Mouse (Mus musculus) MEL (cell line): ENCODE data around the gene Actn3. TPM values are rescaled to one million over a fixed set of nuclear protein-coding genes. Genes with fewer than 3 reads are reported as not detected.

ENCODE experiments used
- DNase-seq: peaks from one replicate; pipeline ENCODE4 v3.0.0; 2011; ENCODE audit warnings: low read depth, low spot score
- H3K27ac ChIP-seq: 2 replicates; pipeline ENCODE4 v1.5.1; 2012; ENCODE audit warnings: low read depth, mild to moderate bottlenecking, control low read depth, low read length, moderate library complexity; ENCODE audit not compliant: control insufficient read depth
- H3K27me3 ChIP-seq, 2 experiments: fragments of 150-350 bp in 1 of 2; sonication (generic) in 1 of 2; 2 replicates each; pipeline ENCODE4 v1.6.1; 2012; ENCODE audit warnings: low read length in 2 of 2, mild to moderate bottlenecking in 2 of 2, improper control_type of control experiment in 1 of 2, moderate library complexity in 1 of 2; ENCODE audit not compliant: insufficient read depth in 2 of 2, control insufficient read depth in 1 of 2
- H3K36me3 ChIP-seq, 2 experiments: 2 replicates each; pipeline ENCODE4 v1.6.1; 2012 to 2014; ENCODE audit warnings: low read length in 2 of 2, improper control_type of control experiment in 1 of 2, inconsistent platforms in 1 of 2, mild to moderate bottlenecking in 1 of 2; ENCODE audit not compliant: insufficient read depth in 2 of 2, control insufficient read depth in 1 of 2
- H3K4me1 ChIP-seq, 2 experiments: fragments of 150-350 bp in 1 of 2; sonication (generic) in 1 of 2; 2 replicates each; pipeline ENCODE4 v1.6.1; 2012; ENCODE audit warnings: low read length in 2 of 2, improper control_type of control experiment in 1 of 2, mild to moderate bottlenecking in 1 of 2; ENCODE audit not compliant: insufficient read depth in 2 of 2, control insufficient read depth in 1 of 2
- H3K4me3 ChIP-seq, 2 experiments: fragments of 150-350 bp in 1 of 2; sonication (generic) in 1 of 2; 2 replicates each; pipeline ENCODE4 v1.5.1; 2012; ENCODE audit warnings: low read depth in 2 of 2, low read length in 2 of 2, mild to moderate bottlenecking in 2 of 2, moderate library complexity in 2 of 2, control low read depth in 1 of 2, improper control_type of control experiment in 1 of 2; ENCODE audit not compliant: control insufficient read depth in 1 of 2, insufficient read depth in 1 of 2
- H3K79me2 ChIP-seq: 2 replicates; pipeline ENCODE4 v1.6.1; 2012; ENCODE audit warnings: mild to moderate bottlenecking, low read length, moderate library complexity; ENCODE audit not compliant: control insufficient read depth, poor library complexity, insufficient read depth
- H3K9ac ChIP-seq: 2 replicates; pipeline ENCODE4 v1.6.1; 2012; ENCODE audit warnings: low read depth, mild to moderate bottlenecking, control low read depth, low read length, moderate library complexity; ENCODE audit not compliant: control insufficient read depth, poor library complexity, severe bottlenecking
- H3K9me3 ChIP-seq: fragments of 150-350 bp; sonication (generic); replicated peaks from 2 replicates; pipeline ENCODE4 v1.6.1; 2012; ENCODE audit warnings: mild to moderate bottlenecking, low read length, improper control_type of control experiment, moderate library complexity; ENCODE audit not compliant: insufficient read depth
- E2F4 ChIP-seq: IDR thresholded peaks from 2 replicates; pipeline ENCODE4 v1.6.1; 2011; ENCODE audit warnings: low read depth, low read length, improper control_type of control experiment, borderline replicate concordance
- EP300 ChIP-seq, 2 experiments: IDR thresholded peaks; 2 replicates each; pipeline ENCODE4 v1.6.1; 2011; ENCODE audit warnings: improper control_type of control experiment in 2 of 2, low read length in 2 of 2, low read depth in 1 of 2, mild to moderate bottlenecking in 1 of 2
- ETS1 ChIP-seq: IDR thresholded peaks from 2 replicates; pipeline ENCODE4 v1.6.1; 2012; ENCODE audit warnings: low read depth, mild to moderate bottlenecking, inconsistent platforms, low read length, improper control_type of control experiment, moderate library complexity
- GATA1 ChIP-seq: IDR thresholded peaks from 2 replicates; pipeline ENCODE4 v1.6.1; 2011; ENCODE audit warnings: low read depth, low read length, improper control_type of control experiment
- JUND ChIP-seq: IDR thresholded peaks from 2 replicates; pipeline ENCODE4 v1.6.1; 2011; ENCODE audit warnings: low read depth, mild to moderate bottlenecking, improper control_type of control experiment, low read length
- MAX ChIP-seq: IDR thresholded peaks from 2 replicates; pipeline ENCODE4 v1.6.1; 2011; ENCODE audit warnings: low read length, improper control_type of control experiment
- MXI1 ChIP-seq: IDR thresholded peaks from 2 replicates; pipeline ENCODE4 v1.6.1; 2011; ENCODE audit warnings: mild to moderate bottlenecking, low read depth, low read length, improper control_type of control experiment
- NELFE ChIP-seq: IDR thresholded peaks from 2 replicates; pipeline ENCODE4 v1.6.1; 2011; ENCODE audit warnings: low read depth, low read length, improper control_type of control experiment
- POLR2A ChIP-seq, 2 experiments: IDR thresholded peaks; 2 replicates each; pipeline ENCODE4 v1.6.1; 2011 to 2012; ENCODE audit warnings: low read length in 2 of 2, mild to moderate bottlenecking in 2 of 2, control low read depth in 1 of 2, improper control_type of control experiment in 1 of 2, low read depth in 1 of 2, moderate library complexity in 1 of 2; ENCODE audit not compliant: control insufficient read depth in 1 of 2, insufficient read depth in 1 of 2, poor library complexity in 1 of 2
- POLR2AphosphoS2 ChIP-seq: IDR thresholded peaks from 2 replicates; pipeline ENCODE4 v1.6.1; 2011; ENCODE audit warnings: low read length, improper control_type of control experiment
- POLR2AphosphoS5 ChIP-seq: IDR thresholded peaks from 2 replicates; pipeline ENCODE4 v1.6.1; 2012; ENCODE audit warnings: low read depth, borderline replicate concordance, mild to moderate bottlenecking, inconsistent platforms, low read length, moderate library complexity, mixed read lengths
- RAD21 ChIP-seq: IDR thresholded peaks from 2 replicates; pipeline ENCODE4 v1.6.1; 2011; ENCODE audit warnings: mild to moderate bottlenecking, low read depth, low read length, improper control_type of control experiment
- RCOR1 ChIP-seq: IDR thresholded peaks from 2 replicates; pipeline ENCODE4 v1.6.1; 2012; ENCODE audit warnings: low read depth, mild to moderate bottlenecking, inconsistent platforms, low read length, improper control_type of control experiment
- SIN3A ChIP-seq: IDR thresholded peaks from 2 replicates; pipeline ENCODE4 v1.6.1; 2012; ENCODE audit warnings: low read length, improper control_type of control experiment, inconsistent platforms
- TAL1 ChIP-seq: IDR thresholded peaks from 2 replicates; pipeline ENCODE4 v1.6.1; 2012; ENCODE audit warnings: mild to moderate bottlenecking, inconsistent platforms, low read length, moderate library complexity, mixed read lengths
- TBP ChIP-seq: IDR thresholded peaks from 2 replicates; pipeline ENCODE4 v1.8.0; 2011; ENCODE audit warnings: low read depth, low read length, improper control_type of control experiment
- TCF12 ChIP-seq: IDR thresholded peaks from 2 replicates; pipeline ENCODE4 v1.6.1; 2014; ENCODE audit warnings: low read depth, mild to moderate bottlenecking, inconsistent platforms, low read length, improper control_type of control experiment, moderate library complexity
- UBTF ChIP-seq: IDR thresholded peaks from 2 replicates; pipeline ENCODE4 v1.6.1; 2012; ENCODE audit warnings: low read depth, mild to moderate bottlenecking, inconsistent platforms, low read length, improper control_type of control experiment, moderate library complexity, borderline replicate concordance; ENCODE audit not compliant: insufficient read depth
- USF1 ChIP-seq: IDR thresholded peaks from 2 replicates; pipeline ENCODE4 v1.6.1; 2014; ENCODE audit warnings: low read depth, mild to moderate bottlenecking, inconsistent platforms, low read length, improper control_type of control experiment, moderate library complexity
- ZC3H11A ChIP-seq: IDR thresholded peaks from 2 replicates; pipeline ENCODE4 v1.6.1; 2012; ENCODE audit warnings: low read depth, mild to moderate bottlenecking, inconsistent platforms, low read length, improper control_type of control experiment
- ZKSCAN1 ChIP-seq: IDR thresholded peaks from 2 replicates; pipeline ENCODE4 v1.6.1; 2012; ENCODE audit warnings: low read depth, mild to moderate bottlenecking, inconsistent platforms, low read length, improper control_type of control experiment, moderate library complexity
- ZNF384 ChIP-seq: IDR thresholded peaks from 2 replicates; pipeline ENCODE4 v1.6.1; 2012; ENCODE audit warnings: low read depth, mild to moderate bottlenecking, inconsistent platforms, low read length, improper control_type of control experiment
- polyA plus RNA-seq, 2 experiments: library from polyadenylated mRNA; stranded (reverse) in 1 of 2; unstranded in 1 of 2; fragments of >175 nt in 1 of 2; fragments of >200 nt in 1 of 2; gene quantifications; 2 replicates each; pipeline versions ENCODE4 v1.2.1 to v1.2.4; 2012; ENCODE audit warnings: low replicate concordance in 2 of 2, low read depth in 1 of 2; ENCODE audit not compliant: insufficient read length in 2 of 2, insufficient read depth in 1 of 2, missing spikeins in 1 of 2
- total RNA-seq: library from RNA; depleted of rRNA; stranded (reverse); fragments of 300-350 nt; gene quantifications from 2 replicates; pipeline ENCODE4 v1.2.3, GENCODE M21; 2012

The Actn3 gene
- total and polyA plus RNA-seq, 3 experiments, result 0.65 to 1.0 TPM; not detected in 1

GRCm38 (mm10) chr19:4896780-4897520 lies 19.2 kb upstream of the Actn3 start:
- no peak overlapping the region for H3K27ac ChIP-seq
- peaks cover 0 to 2% of the 10 kb centered on the region in 2 experiments; a peak in 1 of 4 replicates for H3K36me3 ChIP-seq
- no peaks in the 10 kb centered on the region for H3K9me3 ChIP-seq
- TF ChIP-seq MAX (no peak), POLR2AphosphoS2 (no peak), ETS1 (no peak), RAD21 (no peak), MXI1 (no peak), TBP (no peak), ZKSCAN1 (no peak), TAL1 (no peak), ZNF384 (no peak), UBTF (no peak), USF1 (no peak), NELFE (no peak), E2F4 (no peak), ZC3H11A (no peak), SIN3A (no peak), TCF12 (no peak)
- no peak overlapping the region for H3K9ac ChIP-seq
- DNase-seq, result no peak
- no peak overlapping the region for H3K4me3 ChIP-seq
- no peaks in the 10 kb centered on the region for H3K27me3 ChIP-seq
- H3K79me2 ChIP-seq, result no peaks in the 10 kb centered on the region
- H3K4me1 ChIP-seq, result peaks cover 2 to 4% of the 10 kb centered on the region in 2 experiments; a peak in 2 of 4 replicates

- H3K79me2 ChIP-seq, result no peaks in the 10 kb centered on the region
- H3K27ac ChIP-seq, result no peak overlapping the region; the same call in 1 of the 2 replicates
- no peak overlapping the region for H3K9ac ChIP-seq
- peak; percentile 84 for DNase-seq
- no peaks in the 10 kb centered on the region for H3K27me3 ChIP-seq
- H3K9me3 ChIP-seq, result no peaks in the 10 kb centered on the region
- TF ChIP-seq GATA1 (peak; percentile 83), JUND (no peak), POLR2AphosphoS5 (no peak), ETS1 (peak; percentile 89), SIN3A (peak; percentile 70), TCF12 (peak; percentile 90), POLR2A (IDR thresholded peaks at IDR 0.05; ENCODE audit: control insufficient read depth in 1 of 2, insufficient read depth in 1 of 2, low read depth in 1 of 2, low read length in 2 of 2, poor library complexity in 1 of 2) (no peak), TAL1 (peak; percentile 85), EP300 (IDR thresholded peaks at IDR 0.05; ENCODE audit: low read depth in 1 of 2, low read length in 2 of 2) (peak; percentile 58 to 84), RCOR1 (peak; percentile 43; the same call in 1 of the 2 replicates)
- peaks cover 0 to 5% of the 10 kb centered on the region in 2 experiments; a peak in 2 of 4 replicates for H3K36me3 ChIP-seq
- H3K4me3 ChIP-seq, result no peak overlapping the region
- H3K4me1 ChIP-seq, result peaks cover 4 to 9% of the 10 kb centered on the region in 2 experiments
These were observed 14.1 kb upstream of the Actn3 start for GRCm38 (mm10) chr19:4891798-4892197.
